Mouse (Mus musculus) activated CD4-positive, CD25-positive, alpha-beta regulatory T cell, adult 9 weeks (primary cell): ENCODE results near the gene Ccl6. TPM values are rescaled to one million over a fixed set of nuclear protein-coding genes. Genes with fewer than 3 reads are reported as not detected.

Experiments
- polyA plus RNA-seq: library from polyadenylated mRNA; unstranded; fragments of 100-300 nt; shearing (Covaris generic); gene quantifications from one replicate; pipeline ENCODE4 v1.2.1, GENCODE M21; 2017

Gene Ccl6
- polyA plus RNA-seq, result 1.2 TPM

GRCm38 (mm10) chr11:83592853-83593252 lies at the start of gene Ccl6:
TSS of gene Ccl6 (minus strand) at chr11:83593087.

GRCm38 (mm10) chr11:83578186-83578760 lies 14.6 kb downstream of the Ccl6 start, which contains the start of gene Ccl9:
TSS of gene Ccl9 (minus strand) at chr11:83578636.

Other genes with a start within 250 kb of the Ccl6 start
- not detected for gene Rasl10b, start 183.9 kb downstream of the Ccl6 start, polyA plus RNA-seq
- gene Gas2l2, start 163.6 kb downstream of the Ccl6 start, polyA plus RNA-seq, result not detected
- 2.3 TPM for gene 1700020L24Rik, start 155.4 kb downstream of the Ccl6 start, polyA plus RNA-seq
- not detected for gene Mmp28, start 130.0 kb downstream of the Ccl6 start, polyA plus RNA-seq
- 20.1 TPM for gene Taf15, start 120.0 kb downstream of the Ccl6 start, polyA plus RNA-seq
- 0.39 TPM for gene Heatr9, start 70.9 kb downstream of the Ccl6 start, polyA plus RNA-seq
- gene Ccl5, start 62.6 kb downstream of the Ccl6 start, polyA plus RNA-seq, result 192 TPM
- not detected for gene Ccl9, start 14.5 kb downstream of the Ccl6 start, polyA plus RNA-seq
- not detected for gene Rpl9-ps1, start 52.5 kb upstream of the Ccl6 start, polyA plus RNA-seq
- 2.2 TPM for gene Ccl3, start 56.3 kb upstream of the Ccl6 start, polyA plus RNA-seq
- 14.4 TPM for gene Ccl4, start 69.5 kb upstream of the Ccl6 start, polyA plus RNA-seq
- gene Wfdc17, start 110.9 kb upstream of the Ccl6 start, polyA plus RNA-seq, result 0.92 TPM
- gene Wfdc18, start 115.9 kb upstream of the Ccl6 start, polyA plus RNA-seq, result not detected
- not detected for gene Wfdc21, start 153.9 kb upstream of the Ccl6 start, polyA plus RNA-seq
- 43.1 TPM for gene Heatr6, start 160.6 kb upstream of the Ccl6 start, polyA plus RNA-seq